Mouse (Mus musculus) thymus, postnatal 14 days (tissue): ENCODE results near the gene 2310057J18Rik.
A peak's percentile ranks its signal among the peaks of the same experiment; 100 is the strongest.
"Not testable (repeated sequence)": the region's sequence is repeated elsewhere in the genome, so short reads cannot be mapped to it uniquely, and the experiment has no call there.

Source experiments
- DNase-seq: peaks from one replicate; pipeline ENCODE4 v3.0.0; 2021

Gene 2310057J18Rik

DNA sequence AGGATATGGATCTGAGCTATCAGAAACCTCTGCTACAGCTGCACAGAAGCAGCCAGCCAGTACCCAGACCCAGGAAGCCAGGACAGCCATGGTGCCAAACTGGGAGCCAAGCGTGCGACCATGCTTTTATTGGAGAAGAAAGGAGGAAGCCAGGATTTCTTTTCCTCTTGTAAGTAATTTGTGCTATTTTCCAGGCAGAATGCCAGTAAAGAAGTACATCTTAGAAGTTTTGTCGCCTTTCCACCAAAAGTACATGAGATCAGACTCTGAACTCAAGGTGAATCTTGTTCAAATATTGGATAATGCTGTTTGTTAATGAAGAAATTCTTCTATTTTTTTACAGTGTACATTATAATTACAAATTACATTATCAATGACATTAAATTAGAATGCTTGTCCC is at the start of gene 2310057J18Rik:
2310057J18Rik (minus strand) TSS at position 101 of the 400 bp plus-strand sequence.
- DNase-seq, result no peak

DNA sequence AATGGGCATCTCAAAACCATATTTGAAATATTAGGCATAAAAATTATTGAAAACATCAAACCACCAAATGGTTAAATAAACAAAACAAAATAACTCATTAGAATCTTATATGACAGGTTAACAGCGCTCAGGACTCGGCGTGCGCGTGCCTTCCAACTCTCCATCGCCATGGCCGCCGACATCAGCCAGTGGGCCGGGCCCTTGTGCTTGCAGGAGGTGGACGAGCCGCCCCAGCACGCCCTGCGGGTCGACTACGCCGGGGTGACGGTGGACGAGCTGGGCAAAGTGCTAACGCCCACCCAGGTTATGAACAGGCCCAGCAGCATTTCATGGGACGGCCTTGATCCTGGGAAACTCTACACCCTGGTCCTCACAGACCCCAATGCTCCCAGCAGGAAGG is 43.9 kb upstream of the 2310057J18Rik start:
- not testable (repeated sequence) for DNase-seq

DNA sequence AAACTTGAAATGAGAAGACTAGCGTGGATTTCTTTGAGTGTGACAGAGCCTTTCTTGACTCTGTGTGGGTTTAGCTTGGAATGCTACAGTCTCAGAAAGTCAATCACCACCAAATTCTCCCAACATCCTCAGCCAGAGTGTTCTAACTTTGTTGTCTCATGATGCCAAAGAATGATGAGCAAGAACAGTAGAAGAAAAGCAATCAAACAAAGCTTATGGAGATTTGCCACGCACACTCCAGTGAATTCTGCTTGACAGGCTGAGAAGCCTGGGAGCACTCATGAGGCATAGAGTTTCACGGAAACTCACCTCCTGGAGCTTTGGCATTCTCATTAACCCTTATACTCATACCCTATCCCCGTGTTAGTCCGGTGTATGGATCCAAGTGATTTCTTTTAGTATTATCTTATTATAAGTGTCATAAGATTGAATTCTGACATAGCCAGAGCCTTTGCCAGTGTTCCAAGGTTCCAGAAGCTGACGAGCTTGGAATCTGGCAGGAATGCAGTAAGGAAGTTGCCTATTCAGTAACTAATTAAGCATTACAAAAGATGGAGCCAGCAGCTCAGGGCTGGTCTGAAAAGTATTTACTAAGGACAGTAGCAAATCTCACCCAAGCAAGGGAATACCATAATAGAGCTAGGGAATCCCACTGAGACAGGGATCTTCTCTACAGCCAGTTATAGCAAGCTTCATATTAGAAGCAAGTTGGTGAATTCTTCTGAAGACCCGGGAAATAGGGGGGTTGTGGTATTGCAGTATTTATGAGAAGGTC is 33.6 kb upstream of the 2310057J18Rik start:
- no peak for DNase-seq

DNA sequence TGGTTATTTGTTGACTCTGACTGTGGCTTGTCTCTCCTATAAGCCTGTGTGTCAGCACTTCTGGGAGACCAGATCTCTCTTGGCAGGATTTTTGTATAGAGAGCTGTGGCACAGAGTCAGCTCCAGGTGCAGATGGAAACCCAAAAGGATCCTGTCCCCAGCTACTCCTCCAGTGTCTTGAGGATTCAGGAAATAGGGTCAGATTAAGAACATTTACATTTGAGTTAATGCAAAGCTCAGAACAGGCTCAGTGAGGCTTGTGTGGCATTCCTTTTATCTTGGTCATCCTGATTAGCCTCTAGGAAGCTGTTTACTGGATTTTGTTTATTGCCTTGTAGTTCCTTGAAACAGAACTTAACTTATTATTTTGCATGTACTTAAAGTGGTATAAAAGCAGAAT is 11.7 kb upstream of the 2310057J18Rik start:
- no peak for DNase-seq

DNA sequence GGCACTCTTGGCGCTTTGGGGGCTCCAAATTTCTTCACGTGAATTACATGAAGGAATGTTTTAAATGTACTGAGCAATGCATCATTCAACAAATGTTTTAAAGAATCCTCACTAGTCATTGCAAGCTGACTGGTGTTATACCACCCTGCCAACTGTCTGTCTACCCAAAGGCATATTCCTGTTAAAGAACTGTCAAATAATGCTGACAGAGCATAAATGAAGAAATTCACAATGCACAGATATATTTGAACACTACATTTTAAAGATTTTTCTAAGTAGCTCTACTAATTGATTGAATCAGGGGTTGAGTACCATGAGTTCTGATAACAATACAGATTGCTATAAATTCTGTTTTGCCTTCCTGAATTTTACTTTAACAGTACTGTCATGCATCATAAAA is 2.9 kb upstream of the 2310057J18Rik start:
- no peak for DNase-seq

DNA sequence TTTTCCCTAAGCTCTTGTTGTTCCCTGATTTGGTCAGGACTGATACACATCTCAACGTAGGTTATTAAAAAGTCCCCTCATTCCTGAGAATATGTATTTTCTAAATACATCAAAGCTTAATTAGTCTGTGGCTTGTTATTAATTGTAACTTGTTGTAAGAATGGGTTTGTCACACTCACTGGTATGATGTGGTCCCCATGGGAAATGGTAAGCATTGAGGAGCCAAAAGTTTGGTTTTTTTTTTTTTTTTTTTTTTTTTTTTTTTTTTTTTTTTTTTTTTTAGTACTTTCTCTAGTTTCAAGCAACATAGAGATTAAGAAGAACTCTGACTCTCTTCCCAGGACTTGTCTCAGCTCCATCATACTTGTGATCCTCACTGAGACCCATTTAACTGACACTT is 17.9 kb downstream of the 2310057J18Rik start:
- no peak for DNase-seq

DNA sequence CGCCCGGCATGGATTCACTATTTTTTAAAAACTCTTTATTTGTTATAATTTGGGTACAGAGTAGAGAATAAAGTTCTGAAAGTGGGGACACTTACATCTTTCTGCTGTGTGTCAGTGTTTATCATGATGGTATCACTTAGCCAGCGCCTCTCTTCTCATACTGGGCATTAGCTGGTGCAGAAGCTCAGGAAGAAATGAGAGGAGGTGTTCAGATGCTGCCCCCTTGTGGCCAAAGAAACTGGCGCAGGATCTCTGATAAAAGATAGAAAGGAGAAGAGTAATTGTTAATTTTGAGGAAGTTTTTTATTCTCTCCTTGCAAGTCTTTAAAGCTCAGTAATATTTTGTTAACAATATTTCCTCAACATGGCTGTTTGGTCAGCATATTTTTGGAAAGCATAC is 31.0 kb downstream of the 2310057J18Rik start:
- peak; percentile 69 for DNase-seq

DNA sequence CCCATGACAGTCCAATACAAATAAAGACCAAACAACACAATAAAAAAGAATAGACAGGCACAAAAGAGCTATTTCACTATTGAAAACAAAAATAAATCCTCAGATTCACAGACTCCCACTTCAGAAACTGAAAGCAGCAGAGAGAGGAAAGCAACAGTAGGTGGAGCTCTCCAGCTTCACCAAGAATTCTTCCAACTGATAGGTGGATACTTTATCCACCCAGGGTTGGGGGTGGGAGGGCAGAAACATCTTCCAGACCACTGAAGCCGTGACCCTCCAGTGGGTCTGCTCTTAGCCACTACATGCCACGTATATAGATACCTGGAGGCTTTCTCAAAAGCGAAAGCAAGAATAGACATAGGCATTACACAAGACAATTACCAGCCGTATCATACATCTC is 31.6 kb downstream of the 2310057J18Rik start:
- no peak for DNase-seq
